Mouse (Mus musculus) neural tube, embryonic 14.5 days (tissue): Measurements from ENCODE around the gene Krt15. TPM values are rescaled to one million over a fixed set of nuclear protein-coding genes. Genes with fewer than 3 reads are reported as not detected.
A peak's percentile ranks its signal among the peaks of the same experiment; 100 is the strongest.

ENCODE experiments used
- ATAC-seq: fragments of 200-750 bp; cut with Nextera tagmentation; 2 replicates; pipeline ENCODE4 v1.8.0; 2017; ENCODE audit warnings: low read depth, mild to moderate bottlenecking, moderate TSS enrichment, moderate library complexity
- H3K27ac ChIP-seq: fragments of 300-500 bp; sonication (generic); 2 replicates; pipeline ENCODE4 v1.5.1; 2014; ENCODE audit warnings: low read depth, mild to moderate bottlenecking, control low read depth, low read length, moderate library complexity, mixed read lengths
- H3K27me3 ChIP-seq: fragments of 300-500 bp; sonication (generic); 2 replicates; pipeline ENCODE4 v1.6.1; 2014; ENCODE audit warnings: low read length; ENCODE audit not compliant: control insufficient read depth, insufficient read depth
- H3K36me3 ChIP-seq: fragments of 300-500 bp; sonication (generic); 2 replicates; pipeline ENCODE4 v1.6.1; 2014; ENCODE audit warnings: low read length, mixed read lengths; ENCODE audit not compliant: control insufficient read depth, insufficient read depth
- H3K4me1 ChIP-seq: fragments of 300-500 bp; sonication (generic); 2 replicates; pipeline ENCODE4 v1.6.1; 2014; ENCODE audit warnings: low read length; ENCODE audit not compliant: control insufficient read depth, insufficient read depth
- H3K4me2 ChIP-seq: fragments of 300-500 bp; sonication (generic); 2 replicates; pipeline ENCODE4 v1.6.1; 2014; ENCODE audit warnings: mild to moderate bottlenecking, low read depth, low read length, control low read depth
- H3K4me3 ChIP-seq: fragments of 300-500 bp; sonication (generic); 2 replicates; pipeline ENCODE4 v1.5.1; 2014; ENCODE audit warnings: low read depth, low read length, control low read depth, mixed read lengths
- H3K9ac ChIP-seq: fragments of 300-500 bp; sonication (generic); replicated peaks from 2 replicates; pipeline ENCODE4 v1.6.1; 2014; ENCODE audit warnings: low read depth, mild to moderate bottlenecking, control low read depth, low read length, mixed read lengths
- H3K9me3 ChIP-seq: fragments of 300-500 bp; sonication (generic); 2 replicates; pipeline ENCODE4 v1.6.1; 2016; ENCODE audit warnings: low read length; ENCODE audit not compliant: control insufficient read depth
- WGBS: fragments of 180-500 bp; shearing (Covaris S2); extraction: QIAGEN DNeasy Blood & Tissue Kit; methylation state at CpG from one replicate; pipeline ENCODE4 v1.1.7; 2014; 5-methylcytosine and 5-hydroxymethylcytosine counted together
- polyA plus RNA-seq: library from polyadenylated mRNA; unstranded; fragments of >200 nt; fragmentation: Nextera tagmentation; extraction: Ambion mirVana; gene quantifications from 2 replicates; pipeline ENCODE4 v1.2.1, GENCODE M21; 2014

Gene Krt15
- polyA plus RNA-seq, 1 experiment from 2014 or later = not detected

DNA sequence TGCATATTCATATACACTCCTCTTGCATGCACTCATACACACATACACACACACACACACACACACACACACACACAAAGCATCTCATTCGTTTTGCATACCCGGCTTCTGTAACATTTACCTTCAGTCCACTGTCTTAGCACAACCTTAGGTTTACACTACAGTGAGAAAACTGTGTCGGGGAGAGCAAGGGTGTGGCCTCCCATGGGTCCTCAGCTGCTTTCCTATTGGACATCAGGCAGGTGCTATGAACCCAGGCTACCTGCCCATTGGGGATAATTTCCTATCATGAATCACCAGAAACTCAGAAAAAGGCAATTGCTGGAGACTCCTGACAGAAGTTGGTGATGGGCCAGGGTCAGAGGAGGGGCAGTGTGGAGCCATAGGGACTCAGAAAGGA is 21.6 kb upstream of the Krt15 start:
- WGBS = 84% methylated on average over 3 of the region's 3 CpGs
- H3K9ac ChIP-seq = no peak overlapping the region
- H3K4me2 ChIP-seq = no peak overlapping the region
- H3K9me3 ChIP-seq = no peaks in the 10 kb centered on the region
- no peaks in the 10 kb centered on the region for H3K27me3 ChIP-seq
- no peak overlapping the region for H3K27ac ChIP-seq
- H3K36me3 ChIP-seq = no peaks in the 10 kb centered on the region
- no peaks in the 10 kb centered on the region for H3K4me1 ChIP-seq
- no peak for ATAC-seq
- H3K4me3 ChIP-seq = no peak overlapping the region

DNA sequence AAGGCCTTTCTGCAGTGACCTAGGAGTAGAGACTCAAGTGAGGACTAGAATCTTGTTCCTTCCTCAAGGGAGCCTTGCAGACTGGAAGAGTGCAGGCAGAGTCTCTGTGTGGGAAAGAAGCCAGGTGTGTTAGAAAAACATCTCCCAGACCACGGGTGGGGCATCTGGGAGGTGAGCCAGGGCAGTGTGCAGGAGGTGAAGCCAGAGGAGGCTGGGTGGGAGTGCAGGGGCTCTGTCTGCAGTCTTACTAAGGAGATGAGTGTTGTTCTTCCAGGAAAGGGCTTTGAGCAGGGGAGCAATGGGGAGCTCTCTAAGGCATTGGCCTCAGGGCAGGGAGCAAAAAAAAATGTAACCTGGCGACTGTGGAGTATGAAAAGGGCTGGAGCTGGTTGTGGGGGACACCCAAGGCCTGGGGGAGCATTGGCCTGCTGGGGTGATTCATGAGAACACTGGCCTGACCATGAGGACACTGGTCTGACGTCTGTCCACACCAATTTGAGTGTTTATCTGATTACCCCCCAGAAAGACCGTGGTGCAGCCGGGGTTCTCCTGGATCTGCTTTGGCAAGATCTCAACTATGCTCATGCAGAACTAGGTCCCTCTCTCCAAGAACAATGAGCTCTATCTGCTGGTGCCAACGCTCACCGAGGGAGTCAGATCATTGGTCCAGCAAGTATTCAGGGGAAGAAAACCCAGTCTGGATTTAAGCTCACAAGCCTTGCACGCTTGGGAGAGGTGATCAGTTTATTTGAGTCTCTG is 19.9 kb upstream of the Krt15 start:
- Histone ChIP-seq H3K4me2 (no peak overlapping the region), H3K4me3 (no peak overlapping the region), H3K4me1 (no peaks in the 10 kb centered on the region), H3K9ac (no peak overlapping the region), H3K9me3 (no peaks in the 10 kb centered on the region), H3K36me3 (no peaks in the 10 kb centered on the region), H3K27ac (no peak overlapping the region), H3K27me3 (no peaks in the 10 kb centered on the region)
- 68% methylated on average over 8 of the region's 8 CpGs for WGBS
- ATAC-seq = no peak

DNA sequence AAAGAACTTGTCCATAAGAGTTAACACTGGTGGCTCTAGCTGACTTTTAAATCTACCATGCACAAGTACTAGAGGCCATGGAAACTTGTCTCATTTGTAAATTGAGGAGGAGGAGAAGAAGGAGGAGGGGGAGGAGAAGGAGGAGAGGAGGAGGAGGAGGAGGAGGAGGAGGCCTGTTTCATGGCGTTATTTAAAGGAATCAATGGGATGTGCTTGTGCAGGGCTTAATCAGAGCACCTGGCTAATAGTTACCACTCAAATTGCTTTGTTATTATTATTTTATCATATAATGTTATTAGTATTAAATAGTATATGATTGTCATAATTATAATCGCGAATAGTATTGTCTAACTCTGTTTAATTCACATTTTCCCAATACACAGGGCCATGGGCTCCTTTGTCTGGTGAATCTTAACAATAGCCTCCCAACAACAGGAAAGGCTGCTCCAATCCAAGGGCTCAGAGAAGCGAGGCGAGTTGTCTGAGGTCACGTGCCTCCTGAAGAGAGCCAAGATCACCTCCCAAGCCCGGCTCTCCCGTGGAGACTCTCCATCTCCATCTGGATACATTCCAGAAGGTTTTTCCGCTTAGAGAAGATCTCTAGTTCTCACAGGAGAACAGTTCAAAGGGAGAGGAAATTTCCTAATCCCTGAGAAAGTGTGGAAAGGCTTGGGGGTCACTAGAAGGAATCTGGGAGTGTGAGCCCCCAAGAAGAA is 13.0 kb upstream of the Krt15 start, which contains the start of gene Krt19:
Krt19 (minus strand) TSS at position 51 of the 716 bp plus-strand sequence.
- Histone ChIP-seq H3K36me3 (no peaks in the 10 kb centered on the region), H3K4me1 (no peaks in the 10 kb centered on the region), H3K4me2 (no peak within 1 kb of the TSS), H3K27ac (no peak within 1 kb of the TSS), H3K27me3 (peaks cover 22% of the 10 kb centered on the region), H3K9ac (no peak within 1 kb of the TSS), H3K9me3 (no peaks in the 10 kb centered on the region), H3K4me3 (no peak within 1 kb of the TSS)
- ATAC-seq = no peak
- 33% methylated on average over 9 of the region's 9 CpGs for WGBS

DNA sequence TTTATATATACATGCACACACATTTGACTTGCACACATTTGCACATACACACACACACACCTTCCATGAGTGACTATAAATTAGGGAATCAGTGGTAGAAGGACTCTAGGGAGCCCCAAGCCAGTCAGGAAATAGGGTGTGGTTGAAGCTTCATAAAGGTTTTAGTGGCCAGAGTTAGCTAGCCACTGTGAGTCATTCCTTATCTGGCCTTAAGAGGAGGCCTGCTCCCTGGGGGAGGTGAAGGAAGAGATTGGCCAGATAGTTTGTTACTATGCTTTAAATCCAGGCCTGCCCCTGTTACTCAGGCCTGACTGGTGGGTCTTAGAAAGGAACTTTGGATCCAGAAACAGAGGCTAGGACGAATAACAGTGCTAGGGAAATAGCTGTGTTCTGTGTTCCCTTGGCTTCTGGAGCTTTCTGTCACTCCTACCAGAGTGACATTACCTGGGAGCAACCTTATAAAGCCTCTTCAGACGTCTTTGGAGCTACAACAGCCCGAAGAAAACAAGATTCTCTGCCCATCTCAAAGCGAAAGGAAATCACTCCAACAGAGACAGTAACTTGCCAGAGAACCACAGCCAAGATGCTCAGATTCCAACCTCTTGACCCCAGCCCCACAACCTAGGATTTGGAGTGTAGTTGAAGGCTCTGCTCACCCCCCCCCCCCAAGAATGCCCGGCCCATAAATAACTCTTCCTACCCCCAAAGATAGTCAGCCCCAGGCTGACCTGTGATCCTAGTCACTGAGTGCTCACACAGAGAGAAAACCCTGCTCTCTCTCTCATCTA is 12.0 kb upstream of the Krt15 start:
- H3K36me3 ChIP-seq = no peaks in the 10 kb centered on the region
- H3K9me3 ChIP-seq = no peaks in the 10 kb centered on the region
- H3K27ac ChIP-seq = no peak overlapping the region
- 66% methylated on average over 5 of the region's 5 CpGs for WGBS
- H3K4me3 ChIP-seq = no peak overlapping the region
- H3K9ac ChIP-seq = no peak overlapping the region
- peaks cover 22% of the 10 kb centered on the region for H3K27me3 ChIP-seq
- H3K4me1 ChIP-seq = no peaks in the 10 kb centered on the region
- H3K4me2 ChIP-seq = no peak overlapping the region
- ATAC-seq = no peak

DNA sequence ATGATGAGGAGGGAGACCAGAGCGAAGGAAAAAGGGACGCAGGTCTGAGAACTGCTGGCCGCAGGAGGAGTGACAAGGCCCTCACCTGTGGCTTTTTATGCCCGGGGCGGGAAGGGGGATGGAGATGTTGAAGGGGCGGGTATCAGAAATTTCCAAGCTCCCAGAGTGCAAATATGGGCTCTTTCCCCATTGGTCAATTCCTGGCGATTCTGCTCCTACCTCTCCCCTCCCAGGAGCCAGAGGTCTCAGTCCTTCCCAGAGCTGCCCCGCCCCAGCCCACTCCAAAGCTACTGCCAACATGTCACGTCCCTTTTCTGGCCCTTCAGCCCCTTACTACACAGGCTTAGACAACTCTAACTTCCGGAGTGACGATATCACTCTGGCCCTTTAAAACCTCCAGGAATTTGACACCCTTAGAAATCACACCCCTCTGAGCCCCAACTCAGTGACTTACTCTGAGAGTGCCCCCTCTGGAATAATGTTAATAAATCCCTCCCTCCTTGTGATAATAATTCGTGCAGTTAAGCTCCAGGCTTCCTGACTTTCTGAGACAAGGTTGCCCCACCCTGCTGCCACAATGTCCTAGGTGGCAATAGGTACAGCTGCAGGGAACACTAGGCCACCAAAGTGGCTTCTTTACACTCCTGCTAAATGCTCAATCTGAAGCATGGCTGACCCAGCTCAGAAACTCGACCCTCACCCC is 10.3 kb upstream of the Krt15 start:
- Histone ChIP-seq H3K27me3 (peaks cover 22% of the 10 kb centered on the region), H3K9me3 (no peaks in the 10 kb centered on the region), H3K27ac (no peak overlapping the region), H3K4me3 (peak overlapping the region; percentile 16; the same call in 1 of the 2 replicates), H3K9ac (no peak overlapping the region), H3K4me2 (peak overlapping the region; percentile 24; the same call in 1 of the 2 replicates), H3K4me1 (no peaks in the 10 kb centered on the region), H3K36me3 (no peaks in the 10 kb centered on the region)
- WGBS = 4% methylated on average over 13 of the region's 13 CpGs
- no peak for ATAC-seq

DNA sequence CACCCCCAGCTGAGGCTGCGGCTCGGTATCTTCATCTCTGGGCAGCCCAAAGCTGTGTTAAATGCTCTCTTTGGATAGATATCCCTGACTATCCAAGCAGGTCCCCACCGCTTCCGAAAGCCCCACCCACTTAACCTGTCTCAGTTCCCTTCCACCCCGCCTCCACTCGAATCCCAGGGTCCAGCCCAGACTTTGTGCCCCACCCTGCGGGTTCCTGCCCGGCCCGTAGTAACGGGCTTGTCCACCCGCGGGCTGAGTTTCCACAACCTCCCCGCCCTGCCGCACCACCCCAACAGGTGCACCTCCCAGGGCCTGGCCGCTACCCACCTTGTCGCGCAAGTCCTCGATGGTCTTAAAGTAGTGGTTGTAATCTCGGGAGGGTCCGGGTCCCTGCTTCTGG is 9.4 kb upstream of the Krt15 start:
- H3K9ac ChIP-seq = 0 out of 2 replicates have a peak overlapping the region, but pooled peaks have one; percentile 17
- 2% methylated on average over 20 of the region's 20 CpGs for WGBS
- no peaks in the 10 kb centered on the region for H3K36me3 ChIP-seq
- H3K27ac ChIP-seq = no peak overlapping the region
- no peak for ATAC-seq
- H3K4me1 ChIP-seq = no peaks in the 10 kb centered on the region
- H3K4me3 ChIP-seq = peak overlapping the region; percentile 16; the same call in 1 of the 2 replicates
- H3K27me3 ChIP-seq = peaks cover 22% of the 10 kb centered on the region
- no peaks in the 10 kb centered on the region for H3K9me3 ChIP-seq
- peak overlapping the region; percentile 24; the same call in 1 of the 2 replicates for H3K4me2 ChIP-seq

DNA sequence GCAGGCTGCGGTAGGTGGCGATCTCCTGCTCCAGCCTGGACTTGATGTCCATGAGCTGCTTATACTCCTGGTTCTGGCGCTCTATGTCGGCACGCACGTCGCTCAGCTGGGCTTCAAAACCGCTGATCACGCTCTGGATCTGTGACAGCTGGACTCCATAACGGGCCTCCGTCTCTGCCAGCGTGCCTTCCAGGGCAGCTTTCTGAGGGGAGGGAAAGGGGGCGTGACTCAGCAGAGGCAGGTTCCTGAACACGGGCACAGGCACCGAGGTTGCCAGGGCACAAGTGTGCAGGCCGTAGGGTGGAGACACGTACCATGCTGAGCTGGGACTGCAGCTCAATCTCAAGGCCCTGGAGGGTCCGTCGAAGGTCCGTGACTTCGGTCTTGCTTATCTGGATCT is 5.2 kb upstream of the Krt15 start:
- Histone ChIP-seq H3K9me3 (no peaks in the 10 kb centered on the region), H3K4me2 (no peak overlapping the region), H3K9ac (no peak overlapping the region), H3K27ac (no peak overlapping the region), H3K27me3 (peaks cover 16% of the 10 kb centered on the region), H3K4me3 (no peak overlapping the region), H3K36me3 (no peaks in the 10 kb centered on the region), H3K4me1 (peaks cover 6% of the 10 kb centered on the region)
- no peak for ATAC-seq
- 85% methylated on average over 21 of the region's 21 CpGs for WGBS

DNA sequence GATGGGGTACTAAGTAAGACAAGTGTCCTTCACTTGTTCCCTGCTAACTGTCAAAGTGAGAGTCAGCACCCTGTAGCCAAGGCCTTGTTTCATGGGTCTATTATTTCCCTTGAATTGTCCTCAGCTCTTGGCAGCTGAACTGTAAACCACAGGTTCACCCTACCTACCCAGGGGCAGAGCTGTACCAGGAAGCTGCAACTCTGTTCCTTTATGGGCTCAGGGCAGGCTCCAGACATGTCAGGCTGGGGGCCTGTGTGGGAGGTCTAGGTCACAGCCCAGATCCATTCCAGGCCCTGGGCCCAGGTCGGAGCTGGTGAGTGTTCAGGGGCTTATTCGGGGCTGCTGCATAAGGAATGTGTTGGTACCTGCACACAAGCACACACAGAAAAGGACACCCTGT is 3.7 kb upstream of the Krt15 start:
- Histone ChIP-seq H3K36me3 (no peaks in the 10 kb centered on the region), H3K27me3 (peaks cover 4% of the 10 kb centered on the region; the same call in 1 of the 2 replicates), H3K9me3 (no peaks in the 10 kb centered on the region), H3K4me1 (peaks cover 6% of the 10 kb centered on the region), H3K4me3 (no peak overlapping the region), H3K4me2 (no peak overlapping the region), H3K27ac (no peak overlapping the region), H3K9ac (no peak overlapping the region)
- 76% methylated on average over 2 of the region's 2 CpGs for WGBS
- ATAC-seq = no peak
